Comparison of ENCODE assay signal across 16 mouse cellular contexts in the genomic region with DNA sequence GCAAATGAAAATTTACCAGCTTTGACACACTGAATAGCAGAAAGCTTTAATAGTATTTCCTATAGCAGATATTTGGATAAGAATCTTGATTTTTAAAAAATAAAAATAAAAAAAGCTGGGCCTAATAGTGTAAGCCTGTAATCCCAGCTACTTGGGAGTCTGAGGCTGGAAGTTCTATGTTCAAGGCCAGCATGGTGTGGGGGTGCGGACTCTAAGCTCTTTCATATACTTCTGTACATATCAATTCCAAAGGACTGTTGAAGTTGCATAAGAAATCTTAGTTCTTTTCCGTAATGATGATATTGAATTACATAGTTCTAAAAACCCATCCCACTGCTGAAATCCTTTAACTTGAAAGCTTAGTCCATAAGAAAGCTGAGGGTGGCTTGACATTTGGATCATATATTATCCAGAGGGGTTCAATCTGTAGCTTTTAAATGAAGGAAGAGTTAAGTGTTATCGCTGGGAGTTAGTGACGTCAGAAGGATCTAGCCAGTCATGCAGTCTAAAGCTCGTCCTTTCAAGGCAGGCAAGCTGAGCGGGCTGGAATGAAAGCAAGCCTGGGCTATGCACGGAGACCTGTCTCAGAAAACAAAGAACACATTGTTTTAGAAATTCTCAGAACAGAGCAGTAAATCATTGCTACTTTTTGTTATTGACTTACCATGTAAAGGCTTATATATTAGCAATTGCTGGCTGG. TPM values are rescaled to one million over a fixed set of nuclear protein-coding genes. Genes with fewer than 3 reads are reported as not detected.
DNase-seq lines count a peak whose midpoint lies in the region; ATAC-seq lines count a peak whose summit lies in the region.
"Had no signal": no experiment of that assay in that cellular context is flagged by ENCODE, and none has a peak within 500 bp of the region (broad histone marks: within the 10 kb centered on the region; RNA-seq: fewer than 3 reads in every experiment).

No protein-coding gene starts in this region.

- WGBS in intestine, embryonic 14.5 days: 61% methylated on average over 7 of the region's 7 CpGs
- WGBS in limb, embryonic 15.5 days: 45% methylated on average over 7 of the region's 7 CpGs
- WGBS in heart, embryonic 11.5 days (ENCODE audit: insufficient replicate concordance): 72% methylated on average over 7 of the region's 7 CpGs

- H3K27ac ChIP-seq in intestine, embryonic 14.5 days (ENCODE audit: low read depth): 0 out of 2 replicates have a peak overlapping the region, but pooled peaks have one; percentile 16
- peak overlapping the region; percentile 3; the same call in 1 of the 2 replicates for H3K27ac ChIP-seq in limb, embryonic 15.5 days
- H3K27ac ChIP-seq in heart, embryonic 11.5 days (ENCODE audit: low read depth, low read length): no peak overlapping the region

- H3K4me3 ChIP-seq in intestine, embryonic 14.5 days (ENCODE audit: low read depth, low read length): no peak overlapping the region
- H3K4me3 ChIP-seq in limb, embryonic 15.5 days: no peak overlapping the region
- no peak overlapping the region for H3K4me3 ChIP-seq in heart, embryonic 11.5 days (ENCODE audit: low read depth, low read length)

- intact Hi-C loops in heart, postnatal 36 days (cut with DNase I): no loop called here

- no peaks in the 10 kb centered on the region for H3K4me1 ChIP-seq in intestine, embryonic 14.5 days (replicated peaks; ENCODE audit: control insufficient read depth, insufficient read depth, low read length)
- H3K4me1 ChIP-seq in limb, embryonic 15.5 days: peaks cover 28% of the 10 kb centered on the region
- H3K4me1 ChIP-seq in heart, embryonic 11.5 days (ENCODE audit: control insufficient read depth, insufficient read depth, low read length): no peaks in the 10 kb centered on the region; the same call in 1 of the 2 replicates

- H3K9ac ChIP-seq in intestine, embryonic 14.5 days (ENCODE audit: low read length): no peak overlapping the region
- no peak overlapping the region for H3K9ac ChIP-seq in limb, embryonic 15.5 days
- no peak overlapping the region for H3K9ac ChIP-seq in heart, embryonic 11.5 days (ENCODE audit: low read depth, low read length)

- no peaks in the 10 kb centered on the region for H3K27me3 ChIP-seq in intestine, embryonic 14.5 days (replicated peaks; ENCODE audit: control insufficient read depth, insufficient read depth, low read length)
- no peaks in the 10 kb centered on the region for H3K27me3 ChIP-seq in limb, embryonic 15.5 days
- no peaks in the 10 kb centered on the region for H3K27me3 ChIP-seq in heart, embryonic 11.5 days (ENCODE audit: control insufficient read depth, insufficient read depth, low read length)

- H3K4me2 ChIP-seq in intestine, embryonic 14.5 days (ENCODE audit: low read length): no peak overlapping the region
- no peak overlapping the region for H3K4me2 ChIP-seq in limb, embryonic 15.5 days
- H3K4me2 ChIP-seq in heart, embryonic 11.5 days: no peak overlapping the region

- H3K9me3 ChIP-seq in intestine, embryonic 14.5 days (ENCODE audit: control insufficient read depth, low read length): no peaks in the 10 kb centered on the region
- no peaks in the 10 kb centered on the region for H3K9me3 ChIP-seq in limb, embryonic 15.5 days
- no peaks in the 10 kb centered on the region for H3K9me3 ChIP-seq in heart, embryonic 11.5 days (replicated peaks; ENCODE audit: control insufficient read depth, low read length)

- ATAC-seq in intestine, embryonic 14.5 days (replicated peaks; ENCODE audit: low FRiP score, low TSS enrichment, low read depth): peak; percentile 89
- no peak for ATAC-seq in limb, embryonic 15.5 days (ENCODE audit: insufficient number of reproducible peaks, low FRiP score, low TSS enrichment, low read depth)
- no peak for ATAC-seq in heart, embryonic 11.5 days (replicated peaks; ENCODE audit: insufficient number of reproducible peaks, low FRiP score, low TSS enrichment)

- DNase-seq in heart, adult 11 months: peak; percentile 27
- no peak for DNase-seq in heart, postnatal 36 days
- peak; percentile 59 for DNase-seq in embryo, embryonic 11 days
- DNase-seq in intestine, embryonic 14.5 days (ENCODE audit: low spot score): no peak
- no peak for DNase-seq in layer of hippocampus, postnatal 14 days (ENCODE audit: low spot score in 2 of 2)
- DNase-seq in adrenal gland, postnatal 10 days: no peak
- DNase-seq: cerebellum, adult 11 months; lung, adult 2 months; spleen, adult 18-20 months; thymus, postnatal 4 days had no signal

- peaks cover 44% of the 10 kb centered on the region for H3K36me3 ChIP-seq in intestine, embryonic 14.5 days (ENCODE audit: control insufficient read depth, insufficient read depth, low read length)
- peaks cover 49% of the 10 kb centered on the region for H3K36me3 ChIP-seq in limb, embryonic 15.5 days
- peaks cover 5% of the 10 kb centered on the region; the same call in 1 of the 2 replicates for H3K36me3 ChIP-seq in heart, embryonic 11.5 days (ENCODE audit: control insufficient read depth, insufficient read depth, low read length)

RNA-seq across cellular contexts. Expression of a gene that starts 24.9 kb away (rescaled TPM):
- total RNA-seq in heart, postnatal 36 days (2021): not detected
- not detected in 2 replicates for polyA plus RNA-seq in intestine, embryonic 14.5 days (2014; fragmentation: Nextera tagmentation; extraction: Ambion mirVana)
- not detected in 2 replicates for polyA plus RNA-seq in limb, embryonic 15.5 days (2015; fragmentation: Nextera tagmentation; extraction: Ambion mirVana)
- not detected for total RNA-seq in layer of hippocampus, postnatal 14 days (2021)
- polyA plus RNA-seq in heart, embryonic 11.5 days (2014; fragmentation: Nextera tagmentation; extraction: Ambion mirVana): not detected in 2 replicates
- not detected for total RNA-seq in adrenal gland, postnatal 10 days (2021)
- total RNA-seq: adrenal gland, adult 18-20 months; heart, adult 8-10 months; left cerebral cortex, postnatal 14 days; midbrain, postnatal 0 days had no signal
- polyA plus RNA-seq: lung, adult 2 months; midbrain, postnatal 0 days had no signal

Comparison
In these comparisons a context has a peak if more than half of its experiments do, and no peak if none do; other contexts are left out.
1. DNase-seq: peak in heart, adult 11 months (single experiment) and embryo, embryonic 11 days (single experiment); none in heart, postnatal 36 days (0 of 2), intestine, embryonic 14.5 days (single experiment), layer of hippocampus, postnatal 14 days (0 of 2) and adrenal gland, postnatal 10 days (single experiment).